Mouse (Mus musculus): ENCODE measurements around the gene S100a3.

DNA sequence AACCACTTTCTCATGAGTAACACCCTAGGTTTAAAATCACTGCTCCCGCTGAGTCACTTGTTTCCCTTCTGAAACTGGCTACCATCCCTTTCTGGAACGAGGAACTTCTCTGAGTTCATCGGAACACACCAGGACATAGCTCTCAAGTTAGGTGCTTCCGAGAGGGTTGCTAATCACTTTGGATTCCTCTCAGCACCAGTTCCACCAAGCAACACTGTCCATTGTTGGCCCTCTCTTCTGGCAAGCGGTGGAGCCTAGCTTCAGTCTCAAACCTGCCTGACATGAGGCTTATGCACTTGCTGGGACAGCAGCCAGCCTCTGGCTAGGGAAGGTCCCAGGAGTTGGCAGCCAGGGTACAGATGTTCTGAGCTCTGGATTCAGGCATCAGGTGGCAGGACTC is 14.3 kb downstream of the S100a3 start:
- TF ChIP-seq CTCF (IDR thresholded peaks at IDR 0.05; ENCODE audit: borderline replicate concordance, insufficient read depth, low read depth, low read length), result no peak
- no peak for TF ChIP-seq POLR2A (IDR thresholded peaks at IDR 0.05; ENCODE audit: borderline replicate concordance, insufficient read depth, low read length)
